Mouse (Mus musculus): ENCODE data around the gene Car6.

Gene Car6

GRCm38 (mm10) chr4:150192199-150192598 is 8.9 kb downstream of the Car6 start:
- no peak for DNase-seq (ENCODE audit: extremely low read depth, low read depth)

DNA sequence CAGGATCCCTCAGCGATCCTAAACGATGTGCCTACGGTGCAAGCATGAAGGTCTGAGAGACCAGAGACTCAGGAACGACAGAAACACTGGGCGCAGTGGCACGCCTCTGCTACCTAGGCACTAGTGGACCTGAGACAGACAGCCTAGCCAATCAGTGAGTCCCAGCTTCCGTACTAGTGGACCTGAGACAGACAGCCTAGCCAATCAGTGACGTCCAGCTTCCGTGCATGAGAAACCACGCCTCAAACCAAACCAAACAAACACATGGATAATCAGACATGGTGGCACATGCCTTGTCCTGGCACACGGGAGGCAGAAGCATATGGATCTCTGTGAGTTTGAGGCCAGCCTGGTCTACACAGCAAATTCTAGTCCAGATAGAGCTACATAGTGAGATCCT is 12.9 kb downstream of the Car6 start:
- DNase-seq (ENCODE audit: extremely low read depth, low read depth): peak; percentile 84

DNA sequence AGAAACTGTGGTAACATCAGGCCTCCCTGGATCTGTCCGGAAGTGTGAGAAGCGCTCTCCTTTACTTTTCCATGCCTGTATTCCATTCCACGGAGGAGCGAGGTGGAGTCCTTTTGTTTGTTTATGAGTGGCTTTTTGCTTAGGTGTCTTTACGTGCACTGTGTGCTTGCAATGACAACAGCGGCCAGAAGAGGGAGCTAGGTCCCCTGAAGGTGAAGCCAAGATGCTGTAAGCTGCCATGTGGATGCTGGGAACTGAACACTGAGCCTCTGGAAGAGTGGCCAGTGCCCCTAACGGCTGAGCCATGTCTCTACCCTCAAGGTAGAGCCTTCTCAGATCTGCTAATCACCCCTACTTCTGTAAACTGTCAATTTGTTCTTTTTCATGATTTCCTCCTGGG is 19.8 kb downstream of the Car6 start:
- DNase-seq (ENCODE audit: extremely low read depth, low read depth): no peak

- DNase-seq (ENCODE audit: extremely low read depth, low read depth): no peak
Measured at GRCm38 (mm10) chr4:150178131-150178530, 23.0 kb downstream of the Car6 start.

DNA sequence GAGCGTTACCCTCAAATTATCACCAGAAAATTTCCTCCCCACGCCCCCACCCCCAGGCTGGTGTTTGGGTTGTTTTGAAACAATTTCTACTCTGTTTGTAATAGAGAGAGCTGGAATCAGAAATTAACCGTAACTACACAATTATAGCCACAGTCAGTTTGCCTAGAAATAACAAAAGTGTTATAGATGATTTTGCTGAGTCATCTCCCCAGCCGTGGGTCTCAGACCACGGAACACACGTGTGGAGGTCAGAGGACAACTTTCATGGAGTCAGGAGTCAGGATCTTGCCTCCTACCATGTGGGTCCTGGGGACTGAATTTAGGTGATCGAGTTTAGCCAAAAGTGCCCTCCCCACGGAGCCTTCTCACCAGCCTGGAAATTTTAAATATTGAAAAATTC is 24.0 kb downstream of the Car6 start:
- DNase-seq (ENCODE audit: extremely low read depth, low read depth): no peak

DNA sequence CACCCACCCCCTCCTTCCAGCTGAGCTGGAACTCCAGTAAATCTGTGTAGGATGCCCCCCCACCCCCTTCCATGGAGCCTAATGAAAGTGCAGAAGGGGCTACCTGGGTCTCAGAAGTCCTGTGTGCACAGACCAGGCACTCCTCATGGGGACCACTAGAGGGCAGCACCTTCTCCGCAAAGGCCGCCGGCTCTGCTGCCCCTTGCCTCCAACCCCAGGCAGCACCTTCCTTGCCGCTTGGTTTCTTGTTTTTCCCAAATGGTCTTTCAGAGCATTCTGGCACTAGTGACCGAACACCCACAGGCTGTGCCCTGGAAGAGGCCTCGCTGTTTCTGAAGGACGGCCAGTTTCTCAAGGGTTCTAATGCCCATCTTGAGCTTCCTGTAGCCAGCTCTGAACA is 24.6 kb downstream of the Car6 start:
- DNase-seq (ENCODE audit: extremely low read depth, low read depth): no peak

DNA sequence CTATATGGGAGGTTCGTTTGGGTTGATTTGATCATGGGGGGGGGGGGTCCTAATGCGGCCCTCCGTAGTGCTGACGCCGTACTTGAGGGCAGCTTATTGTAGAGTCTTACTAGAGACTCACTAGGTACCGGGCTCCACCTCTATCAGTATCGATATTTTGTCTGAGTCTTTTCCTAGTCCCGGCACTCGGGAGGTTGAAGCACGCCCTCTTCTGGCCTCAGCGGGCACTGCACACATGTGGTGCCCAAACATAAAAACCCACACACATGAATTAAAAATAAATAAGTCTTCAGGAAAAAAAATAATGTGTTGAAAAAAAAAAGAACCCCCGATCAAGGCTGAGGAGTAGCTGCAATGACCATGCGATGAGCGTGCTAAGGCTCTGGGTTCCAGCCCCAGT is 27.1 kb downstream of the Car6 start:
- DNase-seq (ENCODE audit: extremely low read depth, low read depth): no peak

GRCm38 (mm10) chr4:150173281-150173680 is 27.9 kb downstream of the Car6 start:
- DNase-seq (ENCODE audit: extremely low read depth, low read depth): no peak

GRCm38 (mm10) chr4:150172107-150172506 is 29.0 kb downstream of the Car6 start:
- DNase-seq (ENCODE audit: extremely low read depth, low read depth): no peak

- DNase-seq (ENCODE audit: extremely low read depth, low read depth): no peak
Measured at GRCm38 (mm10) chr4:150168406-150168805, 32.7 kb downstream of the Car6 start.

- no peak for DNase-seq (ENCODE audit: extremely low read depth, low read depth)
Measured at GRCm38 (mm10) chr4:150164875-150165274, 36.3 kb downstream of the Car6 start.

GRCm38 (mm10) chr4:150162561-150163169 is 38.5 kb downstream of the Car6 start:
- no peak for DNase-seq (ENCODE audit: extremely low read depth, low read depth)

- DNase-seq (ENCODE audit: extremely low read depth, low read depth): no peak
Measured at GRCm38 (mm10) chr4:150159458-150159857, 41.7 kb downstream of the Car6 start.

DNA sequence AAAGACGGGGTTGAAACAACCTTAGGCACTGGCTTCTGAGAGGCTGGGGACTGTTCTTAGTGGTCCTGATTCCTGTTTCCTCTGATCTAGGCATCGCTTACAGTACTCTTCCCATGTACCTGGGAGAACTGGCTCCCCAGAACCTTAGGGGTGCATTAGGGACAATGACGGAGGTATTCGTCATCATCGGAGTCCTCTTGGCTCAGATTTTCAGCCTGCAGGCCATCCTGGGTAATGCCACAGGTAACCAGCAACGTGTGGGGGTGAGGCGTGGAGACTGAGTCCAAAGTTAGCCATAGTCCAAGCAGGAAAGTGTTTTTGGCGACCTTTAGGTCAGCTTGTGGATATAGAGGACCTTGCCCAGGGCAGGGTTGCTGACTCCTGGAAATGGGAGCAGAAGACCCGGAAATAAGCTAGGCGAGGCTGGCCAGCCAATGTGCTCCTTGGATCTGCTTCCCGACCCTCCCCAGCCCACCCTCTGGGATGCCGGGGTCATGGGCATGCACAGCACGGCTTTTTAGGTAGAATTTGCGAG is 43.7 kb downstream of the Car6 start:
- no peak for DNase-seq (ENCODE audit: extremely low read depth, low read depth)

DNA sequence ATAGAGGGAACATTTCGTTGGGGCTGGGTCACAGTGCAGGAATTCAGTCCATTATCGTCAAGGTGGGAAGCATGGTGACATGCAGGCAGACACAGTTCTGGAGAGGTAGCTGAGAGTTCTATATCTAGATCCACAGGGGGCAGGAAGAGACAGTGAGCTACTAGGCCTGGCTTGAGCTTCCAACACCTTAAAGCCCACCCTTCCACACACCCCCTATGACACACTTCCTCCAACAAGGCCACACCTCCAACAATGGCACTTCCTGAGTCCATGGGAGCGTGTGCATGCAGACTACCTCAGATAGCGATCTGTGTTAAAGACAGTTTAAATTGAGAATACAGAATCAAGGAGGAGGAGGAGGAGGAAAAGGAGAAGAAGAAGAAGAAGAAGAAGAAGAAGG is 45.4 kb downstream of the Car6 start:
- DNase-seq (ENCODE audit: extremely low read depth, low read depth): no peak

- DNase-seq (ENCODE audit: extremely low read depth, low read depth): no peak
Measured at GRCm38 (mm10) chr4:150155301-150155700, 45.8 kb downstream of the Car6 start.

DNA sequence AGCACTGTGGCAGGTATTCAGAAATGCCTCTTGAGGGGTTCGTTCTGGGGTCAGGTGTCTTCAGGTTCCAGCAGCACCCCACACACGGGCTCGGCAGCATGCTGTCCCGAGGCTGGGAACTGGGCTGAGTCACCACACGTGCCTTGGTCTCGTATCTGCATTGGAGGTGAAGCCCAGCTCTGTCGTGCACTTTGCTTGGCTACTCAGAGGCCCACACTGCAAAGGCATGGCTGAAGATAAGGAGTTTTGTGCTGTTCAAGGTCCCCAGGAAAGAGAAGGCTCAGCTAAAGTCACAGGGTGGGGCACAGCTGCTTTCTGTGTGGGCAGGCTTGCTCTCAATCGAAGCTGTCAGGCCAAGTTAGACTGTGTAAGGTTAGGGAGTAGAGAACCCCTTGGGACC is 48.6 kb downstream of the Car6 start:
- DNase-seq (ENCODE audit: extremely low read depth, low read depth): no peak

GRCm38 (mm10) chr4:150151045-150151444 is 50.1 kb downstream of the Car6 start:
- DNase-seq (ENCODE audit: extremely low read depth, low read depth): no peak

GRCm38 (mm10) chr4:150146286-150146685 is 54.8 kb downstream of the Car6 start:
- DNase-seq (ENCODE audit: extremely low read depth, low read depth): no peak

DNA sequence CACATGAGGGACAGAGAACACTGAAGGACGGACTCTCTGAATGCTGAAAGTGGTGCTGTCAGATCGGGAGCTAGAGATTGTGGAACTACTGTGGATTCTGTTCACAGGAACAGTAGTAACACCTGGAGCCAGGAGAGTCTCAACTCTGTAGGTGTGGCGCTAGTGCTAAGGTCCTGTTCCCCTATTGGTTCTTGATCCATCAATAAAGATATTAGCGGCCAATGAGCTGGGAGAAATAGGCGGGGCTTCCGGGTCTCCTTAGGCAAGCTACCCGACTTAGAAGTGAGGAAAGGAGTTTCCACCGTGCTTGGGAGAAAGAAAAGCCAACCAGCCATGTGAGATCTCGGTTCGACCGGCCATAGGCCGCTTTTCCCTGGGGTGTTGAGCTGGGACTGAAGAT is 56.9 kb downstream of the Car6 start:
- no peak for DNase-seq (ENCODE audit: extremely low read depth, low read depth)

DNA sequence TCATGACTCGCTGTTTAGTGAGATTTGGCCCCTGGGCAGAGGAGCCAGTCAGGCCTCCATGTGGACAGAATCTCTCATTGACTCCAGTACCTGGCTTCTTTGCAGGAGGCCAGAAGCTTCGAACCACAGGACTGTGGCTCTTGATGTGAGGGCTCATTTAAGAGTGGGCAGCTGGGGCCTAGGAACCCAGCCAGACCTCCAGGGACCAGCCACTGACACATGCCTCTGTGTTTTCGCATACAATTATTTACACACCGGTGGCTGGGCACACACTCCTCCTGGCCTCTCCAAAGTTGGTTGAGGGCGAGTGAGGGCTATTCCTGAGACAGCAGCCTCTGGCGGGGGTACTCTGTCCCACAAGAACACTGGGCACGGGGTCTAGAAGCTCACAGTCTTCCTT is 60.8 kb downstream of the Car6 start:
- DNase-seq (ENCODE audit: extremely low read depth, low read depth): no peak

DNA sequence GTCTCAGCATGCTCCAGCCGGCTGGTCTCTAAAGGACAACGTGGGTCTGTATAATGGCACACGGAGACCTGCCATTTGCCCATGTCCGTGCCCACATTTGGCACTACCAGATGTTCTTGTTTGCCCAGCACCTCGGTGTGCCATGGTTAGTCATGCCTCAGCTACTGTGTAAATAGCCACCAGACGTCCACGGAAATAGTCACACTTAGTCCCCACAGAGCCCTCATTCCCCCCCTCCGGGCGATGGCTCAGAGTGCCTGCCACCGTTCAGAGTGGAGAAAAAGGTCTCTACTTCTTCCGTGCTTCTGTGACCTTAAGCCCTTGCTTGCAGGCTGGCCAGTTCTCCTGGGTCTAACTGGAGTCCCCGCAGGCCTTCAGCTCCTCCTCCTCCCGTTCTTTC is 62.0 kb downstream of the Car6 start:
- no peak for DNase-seq (ENCODE audit: extremely low read depth, low read depth)

DNA sequence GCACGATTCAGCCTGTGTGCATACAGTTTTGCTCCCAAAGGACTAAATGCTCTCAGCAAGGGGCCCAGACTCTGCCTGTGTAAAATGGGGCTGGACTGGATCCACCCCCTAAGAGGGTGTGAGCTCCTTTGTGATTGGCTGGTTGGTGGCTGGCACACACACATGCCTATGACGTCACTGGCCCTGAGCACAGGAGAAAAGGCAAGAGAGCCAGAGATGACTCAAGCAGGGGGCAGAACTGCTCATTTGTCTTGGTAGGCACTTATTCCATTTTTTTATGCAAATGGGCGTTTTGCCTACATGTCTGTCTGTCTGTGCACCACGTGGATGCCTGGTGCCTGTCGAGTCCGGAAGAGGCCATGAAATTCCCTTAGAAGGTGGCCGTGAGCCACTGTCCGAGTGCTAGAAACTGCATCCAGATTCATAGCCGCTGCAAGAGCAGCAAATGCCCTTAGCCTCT is 63.0 kb downstream of the Car6 start:
- DNase-seq (ENCODE audit: extremely low read depth, low read depth): peak; percentile 95

Measured in MEL-GATA-1-ER (cell line).